Mouse (Mus musculus) forelimb bud, embryonic 11.5 days (tissue): ENCODE results near the gene Ubxn7.
A peak's percentile ranks its signal among the peaks of the same experiment; 100 is the strongest.

Experiments
- DNase-seq: peaks from one replicate; pipeline ENCODE4 v3.0.0-alpha.2; 2012; ENCODE audit warnings: low read depth, low spot score

Gene Ubxn7

DNA sequence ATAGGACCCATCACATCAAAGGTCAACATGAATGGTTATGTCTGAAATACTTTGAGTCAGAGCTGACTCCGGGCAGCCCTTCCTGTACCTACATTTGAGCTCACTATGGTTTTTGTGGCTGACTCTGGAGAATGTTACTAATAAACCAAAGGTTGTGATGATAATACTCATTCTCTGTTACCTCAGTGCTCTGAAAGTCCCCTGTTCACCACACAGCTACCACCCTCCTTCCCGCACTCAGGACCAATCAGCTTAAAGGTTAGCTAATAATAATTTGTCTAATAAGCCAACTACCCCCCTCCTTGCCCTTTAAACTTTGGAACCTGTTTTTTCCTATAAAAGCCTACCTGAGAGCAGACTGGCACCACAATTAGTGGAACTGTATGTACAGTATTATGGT lies 47.5 kb downstream of the Ubxn7 start:
- no peak for DNase-seq

DNA sequence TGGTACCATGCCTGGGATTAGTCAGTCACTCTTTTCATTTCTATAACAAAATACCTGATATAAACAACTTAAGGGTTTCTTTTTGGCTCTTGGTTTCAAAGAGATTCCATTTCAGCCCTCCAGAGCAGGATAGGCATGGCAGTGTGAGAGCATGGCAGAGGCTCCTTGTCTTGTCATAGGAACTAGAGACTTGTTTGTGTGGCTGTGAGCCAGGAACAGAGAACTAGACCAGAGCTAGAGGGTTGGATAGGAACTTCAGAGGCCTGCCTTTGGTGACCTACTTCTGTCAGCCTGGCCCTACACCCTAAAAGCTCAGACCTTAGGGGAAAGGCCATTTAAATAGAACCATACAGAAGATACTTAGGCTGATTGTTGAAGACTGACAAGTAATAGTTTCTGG lies 50.8 kb downstream of the Ubxn7 start:
- no peak for DNase-seq

DNA sequence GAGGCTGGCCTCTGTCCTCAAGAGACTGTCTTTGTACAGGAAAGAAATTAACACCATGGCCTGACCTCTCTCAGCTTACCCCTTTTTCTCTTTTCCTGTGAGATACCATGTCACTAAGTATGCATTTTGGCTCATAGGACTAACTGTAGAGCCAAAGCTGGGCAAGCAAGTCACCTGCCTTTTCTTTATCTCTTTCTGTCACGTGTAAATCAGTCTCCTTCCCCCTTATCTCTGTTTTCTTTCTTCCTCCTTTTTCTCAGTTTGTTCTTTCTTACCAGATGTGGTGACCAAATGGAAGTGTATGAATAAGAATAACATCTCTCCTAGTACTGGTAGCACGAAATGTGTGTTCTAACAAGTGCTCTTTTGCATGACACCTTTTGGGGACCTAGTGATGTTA lies 52.8 kb downstream of the Ubxn7 start:
- DNase-seq, result no peak

DNA sequence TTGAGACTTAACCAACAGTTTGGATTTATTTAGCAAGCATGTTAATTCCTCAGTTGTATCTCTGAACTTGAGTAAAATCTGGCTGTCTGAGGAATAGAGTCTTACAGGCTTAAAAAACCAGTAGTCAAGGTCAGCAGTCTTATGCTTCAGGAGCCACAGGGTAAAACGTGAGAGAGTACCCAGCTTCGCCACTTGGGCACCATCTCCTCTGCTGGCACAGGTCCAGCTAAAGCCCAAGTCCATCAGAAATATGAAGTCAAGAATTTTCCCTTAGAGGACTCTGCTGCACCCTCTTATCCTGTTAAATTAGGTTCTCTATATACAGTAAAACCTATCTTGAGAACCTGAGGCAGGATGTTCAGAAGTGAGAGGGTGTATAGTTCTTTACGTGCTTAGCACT lies 54.8 kb downstream of the Ubxn7 start:
- DNase-seq, result no peak

DNA sequence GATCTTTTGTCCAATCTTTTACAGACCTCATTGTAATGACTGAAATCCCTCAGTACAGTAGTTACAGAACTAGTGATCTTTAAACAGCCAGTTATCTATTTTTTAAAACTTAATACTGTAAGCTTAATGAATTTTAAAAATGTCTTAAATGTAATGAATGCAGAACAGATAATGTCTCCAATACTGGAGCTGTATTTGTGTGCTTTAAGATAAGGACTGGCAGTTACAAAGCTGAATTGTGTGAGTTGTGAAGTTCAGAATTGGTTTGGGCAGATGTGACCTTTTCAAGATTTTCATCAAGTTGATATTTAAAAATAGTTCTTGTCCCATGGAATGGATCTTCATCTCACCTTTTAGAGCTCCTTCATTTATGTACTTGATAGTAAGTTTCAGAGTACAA lies 57.0 kb downstream of the Ubxn7 start:
- no peak for DNase-seq

DNA sequence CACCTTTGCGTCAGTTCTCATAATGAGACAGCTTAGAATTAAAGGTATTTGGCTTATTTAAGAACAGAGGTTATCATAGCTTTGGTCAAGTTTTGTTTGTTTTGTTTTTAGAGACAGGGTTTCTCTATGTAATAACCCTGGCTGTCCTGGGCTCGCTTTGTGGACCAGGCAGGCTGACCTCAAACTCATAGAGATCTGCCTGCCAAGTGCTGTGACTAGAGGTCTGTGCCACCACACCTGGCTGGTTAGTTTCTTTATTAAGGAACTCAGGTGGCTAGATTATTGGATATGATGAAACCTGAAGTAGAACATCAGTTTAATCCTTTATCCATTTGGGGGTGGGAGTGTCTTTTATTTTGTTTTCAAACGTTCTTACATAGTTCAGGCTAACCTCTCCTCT lies 57.8 kb downstream of the Ubxn7 start:
- DNase-seq, result no peak

DNA sequence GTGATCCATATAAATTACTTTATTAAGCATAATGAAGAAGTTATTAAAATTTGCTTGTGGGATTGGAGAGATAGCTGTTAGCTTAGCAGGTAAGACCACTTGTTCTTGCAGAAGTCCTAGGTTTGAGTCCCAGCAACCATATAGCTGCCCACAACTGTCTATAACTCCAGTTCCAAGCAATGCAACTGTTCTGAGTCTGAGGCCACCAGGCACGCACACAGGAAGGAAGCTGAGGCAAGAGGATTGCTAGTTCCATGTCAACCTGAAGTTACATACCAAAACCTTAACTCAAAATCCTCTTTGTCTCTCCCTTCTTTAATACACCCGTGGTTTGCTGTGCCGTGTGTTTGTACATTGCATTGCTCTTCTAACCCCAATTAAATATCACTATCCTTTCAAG lies 58.8 kb downstream of the Ubxn7 start:
- no peak for DNase-seq

DNA sequence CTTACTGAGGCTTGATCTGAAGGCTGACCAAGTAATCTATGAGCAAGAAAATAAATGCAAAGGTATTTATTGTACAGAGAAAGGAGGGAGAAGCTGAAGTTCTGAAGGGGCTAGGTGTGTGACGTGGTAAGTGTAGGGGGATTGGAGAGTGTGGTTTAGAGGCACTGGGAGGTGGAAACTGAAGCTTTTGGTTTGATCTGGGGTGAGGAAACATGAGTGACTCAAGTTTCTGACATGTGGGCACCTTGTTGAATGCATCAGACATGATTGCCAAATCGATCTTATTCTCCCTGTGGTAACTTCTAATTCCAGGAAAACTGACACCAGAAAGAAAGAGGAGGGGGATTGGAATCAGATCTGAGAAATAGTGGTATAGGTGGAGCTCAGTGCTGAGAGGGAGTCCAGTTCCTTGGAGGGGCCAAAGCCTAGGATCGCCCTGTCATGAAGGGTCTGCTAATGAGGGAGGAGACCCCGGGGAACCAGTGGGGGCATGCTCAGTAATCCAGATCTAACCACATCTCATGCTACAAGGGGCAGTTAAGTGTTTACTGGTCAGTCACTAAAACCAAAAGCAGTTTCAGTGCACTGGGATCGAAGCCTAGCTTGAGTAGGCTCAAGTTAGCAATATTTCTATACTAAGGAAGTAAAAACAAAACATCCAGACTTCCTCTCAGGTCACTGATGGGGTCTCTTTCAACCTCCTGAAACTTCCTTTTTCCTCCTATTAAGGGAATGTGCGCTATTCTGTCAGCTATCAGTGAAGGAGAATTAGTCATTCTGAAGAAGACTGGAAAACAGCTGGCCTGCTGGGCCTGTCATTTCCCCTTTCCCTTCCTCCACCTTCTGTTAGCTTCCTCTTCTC lies 63.9 kb downstream of the Ubxn7 start:
- DNase-seq, result no peak

DNA sequence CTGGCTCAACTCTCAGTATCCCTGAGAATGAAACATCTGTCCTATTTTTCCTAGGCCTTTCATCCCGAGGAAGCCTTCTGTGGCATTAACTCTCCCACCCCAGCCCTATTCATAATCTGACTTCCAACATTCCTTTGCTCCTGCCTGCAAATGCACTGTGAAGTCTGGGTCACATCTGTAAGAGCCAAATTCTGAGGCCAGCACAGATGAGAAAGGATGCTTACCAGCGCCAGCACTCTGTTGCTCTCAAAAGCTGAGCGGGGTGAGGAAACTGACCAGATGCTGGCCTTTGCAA lies 64.4 kb downstream of the Ubxn7 start:
- DNase-seq, result no peak

DNA sequence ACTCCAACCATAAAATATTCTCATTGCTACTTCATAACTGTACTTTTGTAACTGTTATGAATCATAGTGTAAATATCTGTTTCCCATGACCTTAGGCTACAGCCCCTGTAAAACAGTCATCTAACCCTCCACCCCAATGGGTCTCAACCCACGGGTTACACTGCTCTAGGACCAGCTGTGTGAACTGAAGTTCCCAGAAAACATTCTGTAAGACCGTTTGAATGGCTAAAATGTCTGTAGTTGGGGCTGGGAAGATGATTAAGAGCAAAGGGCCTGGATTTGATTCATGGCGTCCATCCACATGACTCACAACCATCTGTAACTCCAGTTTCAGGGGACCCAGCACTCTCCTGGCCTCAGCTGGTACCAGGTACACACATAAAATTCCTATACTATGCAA lies 66.1 kb downstream of the Ubxn7 start:
- DNase-seq, result no peak

DNA sequence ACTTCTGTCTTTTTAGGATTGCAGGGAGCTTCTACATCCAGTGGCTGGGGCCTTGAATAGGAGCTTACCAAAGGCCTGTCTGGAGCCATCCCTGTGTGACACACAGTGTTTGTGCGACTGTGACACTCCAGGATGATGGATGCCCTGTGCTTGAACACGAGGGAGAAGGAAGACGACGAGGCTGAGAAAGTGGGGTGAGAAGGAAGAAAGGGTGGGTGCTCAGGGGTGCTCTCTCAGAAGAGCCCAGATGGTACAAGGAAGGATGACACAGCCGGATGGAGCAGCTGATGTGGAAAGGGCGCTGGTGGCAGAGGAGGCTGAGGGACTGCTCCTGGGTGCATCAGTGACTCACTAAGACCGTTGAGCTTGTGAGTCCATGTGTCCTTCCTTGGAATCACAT lies 68.2 kb downstream of the Ubxn7 start, which contains the start of gene Tm4sf19:
Tm4sf19 (plus strand) TSS at position 240 of the 400 bp plus-strand sequence.
- no peak for DNase-seq

DNA sequence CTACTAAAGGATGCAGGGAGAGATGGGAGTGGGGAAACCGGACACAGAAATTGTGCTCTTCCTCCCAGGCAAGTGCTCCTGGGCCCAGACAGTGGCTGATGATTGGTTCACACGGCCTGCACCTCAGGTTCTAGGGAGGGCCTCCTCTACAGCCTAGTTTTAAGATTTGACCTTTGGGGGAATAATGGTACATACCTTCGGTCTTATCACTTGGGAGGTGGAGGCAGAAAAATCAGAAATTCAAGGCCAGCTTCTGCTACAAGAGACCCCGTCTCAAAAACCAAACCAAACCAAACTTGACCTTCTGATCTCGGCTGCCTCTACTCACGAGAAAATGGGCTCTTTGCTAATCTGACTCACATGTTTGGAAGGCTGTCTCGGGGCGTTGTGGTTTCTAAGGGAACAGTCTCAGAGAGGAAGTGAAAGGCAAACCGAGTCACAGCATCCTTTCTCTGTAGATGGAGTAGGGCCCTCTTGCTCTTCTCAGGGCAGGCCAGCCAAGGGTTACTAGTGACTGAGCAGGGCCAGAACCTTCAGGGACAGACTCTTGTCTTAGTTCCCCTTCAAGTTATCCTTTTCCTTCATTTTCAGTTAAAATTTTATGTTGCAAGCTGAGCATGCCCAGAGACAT lies 69.4 kb downstream of the Ubxn7 start:
- no peak for DNase-seq

DNA sequence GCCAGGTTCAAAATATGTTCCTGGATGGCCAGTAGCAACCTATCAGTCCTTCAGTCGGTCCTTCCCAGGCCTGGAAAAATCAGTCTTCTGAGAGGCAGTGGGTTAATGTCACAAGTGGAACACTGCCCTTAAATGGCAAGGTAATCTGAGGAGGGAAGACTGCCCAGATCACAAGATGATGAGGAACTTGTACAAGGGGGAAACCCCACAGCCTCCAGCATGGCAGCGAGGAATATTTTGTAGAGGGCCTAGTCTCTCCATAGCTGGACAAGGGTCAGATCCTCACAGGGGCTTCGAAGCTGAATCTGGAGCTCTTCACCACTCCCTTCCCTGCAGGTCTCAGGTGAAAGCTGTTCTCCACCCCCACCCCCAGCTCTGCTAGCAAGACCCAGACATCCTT lies 70.8 kb downstream of the Ubxn7 start:
- no peak for DNase-seq

DNA sequence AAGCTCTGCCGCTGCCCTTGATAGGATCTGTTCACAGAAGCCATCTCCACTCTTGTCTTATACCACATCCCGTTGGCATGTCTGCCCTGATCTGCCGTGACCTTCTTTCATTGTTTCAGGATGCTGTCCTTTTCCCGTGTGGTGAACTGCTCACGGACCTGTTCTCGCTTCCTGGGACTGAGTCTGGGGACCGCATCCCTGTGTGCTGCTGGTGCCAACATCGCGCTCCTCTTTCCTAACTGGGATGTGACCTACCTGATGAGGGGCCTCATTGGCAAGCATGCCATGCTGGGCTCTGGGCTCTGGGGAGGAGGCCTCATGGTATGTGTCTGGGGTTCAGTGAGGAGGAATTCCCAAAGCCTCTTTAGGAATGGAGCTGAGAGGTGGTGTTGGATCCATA lies 73.7 kb downstream of the Ubxn7 start:
- DNase-seq, result no peak

DNA sequence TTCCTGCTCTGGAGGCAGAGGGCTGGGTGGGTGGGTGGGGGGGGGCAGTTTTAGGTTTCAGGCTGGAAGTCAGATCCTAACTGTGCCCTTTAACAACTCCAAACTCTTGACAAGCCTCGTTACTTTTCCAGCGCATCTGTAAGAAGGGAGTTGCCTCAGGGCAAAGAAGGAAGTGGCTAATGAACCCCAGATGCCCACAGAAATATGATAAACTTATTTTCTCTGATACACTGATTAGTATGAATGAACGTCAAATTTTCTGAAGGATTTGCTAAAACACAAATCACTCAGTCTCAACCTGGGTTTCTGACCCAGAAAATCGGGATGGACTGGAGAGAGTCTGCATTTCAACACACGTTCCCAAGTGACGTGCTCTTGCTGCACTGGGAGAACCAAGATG lies 74.6 kb downstream of the Ubxn7 start:
- no peak for DNase-seq

DNA sequence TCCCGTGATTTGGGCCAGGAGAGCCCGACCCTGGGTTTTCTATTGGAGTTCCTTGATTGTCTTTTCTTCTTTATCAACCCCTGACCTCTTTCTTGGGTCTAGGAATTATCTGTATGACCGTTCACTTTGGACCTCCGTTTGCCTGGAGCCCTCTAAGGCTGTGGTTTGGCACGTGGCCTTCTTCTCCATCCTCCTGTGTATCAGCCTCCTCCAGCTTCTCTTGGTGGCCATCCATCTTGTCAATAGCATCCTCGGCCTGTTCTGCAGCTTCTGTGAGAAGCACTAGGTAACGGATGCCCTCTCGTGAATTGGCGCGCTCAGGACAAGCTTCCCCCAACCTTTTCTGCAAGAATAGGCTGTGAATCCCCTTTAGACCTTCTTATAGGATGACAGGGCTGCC lies 75.7 kb downstream of the Ubxn7 start:
- DNase-seq, result no peak

DNA sequence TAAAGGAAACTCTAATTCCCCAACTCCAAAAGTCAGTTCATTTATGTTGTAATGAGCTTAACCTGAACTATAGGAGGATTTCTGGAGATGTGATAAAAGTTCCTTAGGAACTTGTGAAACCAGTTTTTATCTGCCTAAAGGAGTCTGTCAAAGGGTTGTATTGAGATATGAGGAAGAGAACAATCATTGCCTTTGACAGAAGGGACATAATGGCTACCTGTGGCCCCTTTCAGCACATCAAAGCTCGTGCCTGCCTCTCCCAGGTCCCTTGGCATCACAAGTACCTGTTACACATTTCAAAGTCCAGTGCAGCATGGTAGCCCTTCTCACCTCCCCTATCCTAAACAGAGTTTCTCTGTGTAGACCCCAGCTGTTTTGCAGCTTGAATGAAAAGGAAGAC lies 85.4 kb downstream of the Ubxn7 start:
- DNase-seq, result no peak

DNA sequence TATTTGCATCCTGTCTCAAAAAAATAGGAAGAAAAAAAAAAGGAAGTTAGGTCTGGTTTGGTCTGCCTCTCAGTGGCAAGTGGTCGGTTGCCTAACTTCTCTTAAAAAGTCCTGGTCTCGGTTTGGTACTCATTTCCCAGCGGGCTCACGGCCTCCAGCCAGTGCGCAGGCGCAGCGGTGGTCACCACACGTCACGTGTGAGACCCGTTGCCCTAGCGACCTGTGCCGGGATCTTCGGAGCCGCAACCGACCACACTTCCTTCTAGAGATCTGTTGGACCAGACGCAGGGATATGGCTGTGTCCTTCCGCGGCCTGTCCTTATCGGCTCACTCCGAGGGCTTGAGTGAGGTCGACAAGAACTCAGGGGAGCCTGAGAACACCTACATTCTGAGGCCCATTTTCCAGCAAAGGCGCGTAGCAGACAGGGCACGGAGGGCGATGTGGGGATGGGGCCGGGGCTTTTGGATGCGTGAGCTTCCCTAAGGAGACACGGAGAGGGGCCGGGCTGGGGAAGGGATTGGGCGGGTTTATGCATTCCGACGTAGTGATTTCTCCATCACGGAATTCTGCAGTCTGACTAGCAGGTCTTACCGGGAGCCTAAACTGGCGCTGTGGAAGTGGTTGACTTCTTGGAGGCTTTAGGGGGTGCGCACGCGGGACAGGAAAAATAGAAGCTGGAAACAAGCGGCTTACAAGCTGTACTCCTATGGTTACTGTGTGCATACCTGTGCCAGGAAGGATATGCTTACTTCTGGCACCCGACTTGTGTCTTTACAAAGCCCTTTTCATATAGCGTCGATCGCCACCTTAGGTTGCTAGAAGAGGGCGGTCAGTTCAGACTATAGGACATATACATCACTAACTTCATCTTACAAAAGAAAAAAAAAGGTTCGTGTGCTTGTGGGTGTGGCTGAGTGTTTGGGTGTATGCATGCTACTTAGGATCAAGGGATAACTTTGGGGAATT lies 87.7 kb downstream of the Ubxn7 start, which contains the start of gene Tctex1d2:
Tctex1d2 (plus strand) TSS at position 186 of the 967 bp plus-strand sequence.
- DNase-seq, result peak; percentile 93

DNA sequence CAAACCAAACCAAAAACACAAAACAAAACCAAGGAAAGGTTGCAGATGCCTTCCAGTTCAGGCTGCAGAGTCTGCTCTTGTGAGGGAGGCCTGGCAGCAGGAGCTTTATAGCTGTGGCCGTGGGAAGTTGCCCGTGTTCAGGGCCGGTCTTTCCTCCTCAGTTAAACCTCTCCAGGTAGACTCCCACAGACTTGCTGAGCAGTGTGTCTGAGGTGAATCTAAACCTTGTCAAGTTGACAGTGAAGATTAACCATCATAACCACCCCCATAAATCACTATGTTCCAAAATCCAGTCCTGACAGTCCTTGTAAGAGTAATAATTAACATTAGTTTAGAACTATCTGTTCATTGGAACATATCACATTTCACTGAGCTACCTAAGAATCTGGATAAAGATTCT lies 95.4 kb downstream of the Ubxn7 start:
- DNase-seq, result no peak

DNA sequence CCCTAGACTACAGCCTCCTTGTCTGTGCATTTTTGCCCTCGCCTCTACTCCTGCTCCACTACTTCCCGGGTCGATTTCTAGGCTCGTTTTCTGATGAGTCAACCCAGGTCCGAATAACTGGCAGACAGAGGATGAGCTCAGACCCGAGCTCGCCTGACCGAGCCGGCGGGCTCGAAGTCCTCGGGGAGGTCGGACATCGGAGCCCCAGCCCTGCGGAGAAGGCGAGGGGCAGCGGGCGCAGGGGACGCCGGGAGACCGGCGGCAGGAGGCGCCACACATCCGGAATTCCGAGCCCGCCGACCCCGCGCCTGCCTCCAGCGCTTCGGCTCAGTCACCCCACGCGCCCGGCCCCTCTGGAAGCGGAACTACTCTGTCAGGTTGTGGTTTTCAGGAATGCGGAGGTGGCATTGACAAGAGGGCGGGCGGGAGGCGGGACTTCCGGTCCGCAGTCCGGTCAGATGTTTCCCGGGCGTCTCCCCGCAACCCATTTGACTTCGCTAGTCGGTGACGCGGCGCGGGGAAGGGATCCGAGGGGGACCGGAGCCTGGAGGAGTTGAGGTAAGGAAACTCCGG lies 98.5 kb downstream of the Ubxn7 start, which contains the start of gene Pcyt1a:
Pcyt1a (plus strand) TSS at position 448 of the 573 bp plus-strand sequence.
- peak; percentile 93 for DNase-seq

DNA sequence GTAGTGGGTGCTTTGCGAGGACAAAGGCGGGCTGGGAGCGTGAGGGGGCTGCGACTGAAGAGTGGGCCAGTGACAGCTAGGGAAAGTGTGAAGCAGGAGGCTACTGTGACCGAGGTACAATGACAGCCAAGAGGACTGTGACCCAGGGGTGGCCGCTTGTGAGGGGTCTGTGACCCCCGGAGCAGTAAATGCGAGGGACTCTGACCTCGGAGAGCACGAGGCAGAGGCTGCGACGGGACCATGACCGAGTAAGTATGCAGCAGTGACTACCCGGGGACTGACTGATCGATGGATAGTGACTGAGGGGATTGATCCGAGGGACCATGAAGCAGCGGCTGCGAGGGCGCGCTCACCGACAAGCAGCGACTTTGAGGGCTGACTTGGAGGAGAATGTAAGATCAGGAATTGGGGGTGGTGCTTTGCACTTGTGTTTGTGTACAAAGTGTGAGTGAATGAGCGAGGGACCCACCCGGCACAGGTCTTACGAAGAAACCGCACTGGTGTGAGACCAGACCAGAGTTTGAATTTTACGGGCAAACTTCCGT lies 99.1 kb downstream of the Ubxn7 start:
- no peak for DNase-seq
